Comparison of ENCODE assay signal across 8 mouse cellular contexts in genomic region chr4:124434059-124435039, GRCm38 (mm10).
DNase-seq lines count a peak whose midpoint lies in the region.

No protein-coding gene starts in this region.

- intact Hi-C loops in heart, postnatal 10 days (cut with DNase I), result no loop called here

- DNase-seq in adrenal gland, postnatal 36 days, result peak; percentile 9 to 17
- no peak for DNase-seq in adrenal gland, postnatal 25 days
- DNase-seq in ZHBTc4 (ENCODE audit: low read depth, low spot score), result peak; percentile 70
- peak; percentile 18 to 37 for DNase-seq in heart, postnatal 10 days
- peak; percentile 52 to 60 for DNase-seq in kidney, postnatal 4 days
- DNase-seq in frontal cortex, postnatal 10 days (ENCODE audit: low spot score in 2 of 2), result no peak
- DNase-seq in right cerebral cortex, adult 2 months (ENCODE audit: low spot score in 2 of 2), result no peak
- no peak for DNase-seq in thymus, postnatal 4 days

Comparison
In these comparisons a context has a peak if more than half of its experiments do, and no peak if none do; other contexts are left out.
1. DNase-seq: peak in adrenal gland, postnatal 36 days (2 of 2), ZHBTc4 (single experiment), heart, postnatal 10 days (2 of 2) and kidney, postnatal 4 days (2 of 2); none in adrenal gland, postnatal 25 days (single experiment), frontal cortex, postnatal 10 days (0 of 2), right cerebral cortex, adult 2 months (0 of 2) and thymus, postnatal 4 days (single experiment).